Mouse (Mus musculus) bone marrow macrophage, adult 2 months (primary cell): ENCODE results near the gene Amdhd2.

Source experiments
- CTCF ChIP-seq: IDR thresholded peaks from 2 replicates; pipeline ENCODE4 v1.5.1; 2012; ENCODE audit warnings: low read depth, mild to moderate bottlenecking, low read length, moderate library complexity
- POLR2A ChIP-seq: IDR thresholded peaks from 2 replicates; pipeline ENCODE4 v1.6.1; 2012; ENCODE audit warnings: mild to moderate bottlenecking, low read depth, low read length, borderline replicate concordance

DNA sequence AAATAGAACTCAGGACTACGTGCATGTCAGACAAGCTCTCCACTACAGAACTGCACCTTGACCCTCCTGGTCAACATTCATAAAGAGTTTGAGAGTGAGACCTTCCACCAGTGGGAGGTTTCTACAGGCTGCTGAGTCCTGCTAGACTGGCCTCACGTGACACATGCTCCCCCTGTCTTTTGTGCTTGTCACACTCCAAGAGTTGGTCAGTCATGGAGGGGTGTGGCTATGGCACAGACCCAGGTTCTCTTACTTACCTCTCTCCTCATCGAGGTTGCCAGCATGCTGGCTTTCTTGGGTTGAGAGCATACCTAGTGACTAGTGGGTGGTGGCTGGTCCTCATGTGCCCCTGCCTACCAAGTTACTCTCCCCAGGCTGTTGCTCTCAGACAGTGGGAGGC lies 9.1 kb downstream of the Amdhd2 start:
- TF ChIP-seq CTCF (no peak), POLR2A (no peak)
